ENCODE assay signal across 21 mouse cellular contexts in genomic region chr9:64793794-64794193, GRCm38 (mm10). TPM values are rescaled to one million over a fixed set of nuclear protein-coding genes. Genes with fewer than 3 reads are reported as not detected.
DNase-seq lines count a peak whose midpoint lies in the region; ATAC-seq and TF ChIP-seq lines count a peak whose summit lies in the region.
"Had no signal": no experiment of that assay in that cellular context is flagged by ENCODE, and none has a peak within 500 bp of the region (broad histone marks: within the 10 kb centered on the region; RNA-seq: fewer than 3 reads in every experiment).

No protein-coding gene starts in this region.

- 60% methylated on average over 3 of the region's 3 CpGs for WGBS in liver, embryonic 11.5 days
- WGBS in stomach, embryonic 16.5 days = 66% methylated on average over 3 of the region's 3 CpGs
- 68% methylated on average over 3 of the region's 3 CpGs for WGBS in stomach, postnatal 0 days
- 35% methylated on average over 3 of the region's 3 CpGs for WGBS in liver, embryonic 13.5 days (ENCODE audit: insufficient replicate concordance)

- H3K4me1 ChIP-seq in liver, embryonic 11.5 days (replicated peaks; ENCODE audit: control insufficient read depth, insufficient read depth, low read length) = peaks cover 24% of the 10 kb centered on the region
- H3K4me1 ChIP-seq in stomach, embryonic 16.5 days (ENCODE audit: control insufficient read depth, insufficient read depth, low read length) = no peaks in the 10 kb centered on the region
- H3K4me1 ChIP-seq in stomach, postnatal 0 days (replicated peaks; ENCODE audit: control insufficient read depth, insufficient read depth) = no peaks in the 10 kb centered on the region
- H3K4me1 ChIP-seq in liver, embryonic 13.5 days (replicated peaks) = peaks cover 78% of the 10 kb centered on the region
- H3K4me1 ChIP-seq: hindbrain, embryonic 12.5 days; midbrain, embryonic 10.5 days; neural tube, embryonic 12.5 days; stomach, embryonic 15.5 days had no signal

- no peaks in the 10 kb centered on the region for H3K36me3 ChIP-seq in liver, embryonic 11.5 days (ENCODE audit: control insufficient read depth, insufficient read depth, low read length)
- no peaks in the 10 kb centered on the region for H3K36me3 ChIP-seq in stomach, embryonic 16.5 days (ENCODE audit: control insufficient read depth, insufficient read depth, low read length)
- H3K36me3 ChIP-seq in stomach, postnatal 0 days (ENCODE audit: control insufficient read depth, insufficient read depth, low read length) = no peaks in the 10 kb centered on the region
- H3K36me3 ChIP-seq in liver, embryonic 13.5 days = no peaks in the 10 kb centered on the region
- H3K36me3 ChIP-seq: hindbrain, embryonic 12.5 days; midbrain, embryonic 10.5 days; neural tube, embryonic 12.5 days; stomach, embryonic 15.5 days had no signal

- H3K4me2 ChIP-seq in liver, embryonic 11.5 days = no peak overlapping the region
- no peak overlapping the region for H3K4me2 ChIP-seq in stomach, embryonic 16.5 days (ENCODE audit: low read depth, low read length)
- no peak overlapping the region for H3K4me2 ChIP-seq in stomach, postnatal 0 days (replicated peaks; ENCODE audit: low read depth)
- peak overlapping the region; percentile 36 for H3K4me2 ChIP-seq in liver, embryonic 13.5 days
- H3K4me2 ChIP-seq: hindbrain, embryonic 12.5 days; neural tube, embryonic 12.5 days; stomach, embryonic 15.5 days had no signal

- TF ChIP-seq CTCF in stomach, postnatal 0 days (IDR thresholded peaks at IDR 0.05; ENCODE audit: low read depth) = no peak

- no peak overlapping the region for H3K4me3 ChIP-seq in liver, embryonic 11.5 days (ENCODE audit: low read depth, low read length)
- no peak overlapping the region for H3K4me3 ChIP-seq in stomach, embryonic 16.5 days (replicated peaks; ENCODE audit: low read length)
- H3K4me3 ChIP-seq in stomach, postnatal 0 days (ENCODE audit: low read depth, low read length) = no peak overlapping the region
- no peak overlapping the region for H3K4me3 ChIP-seq in liver, embryonic 13.5 days (replicated peaks)
- H3K4me3 ChIP-seq: hindbrain, embryonic 12.5 days; midbrain, embryonic 10.5 days; neural tube, embryonic 12.5 days; stomach, embryonic 15.5 days had no signal

- no peak for DNase-seq in liver, embryonic 11.5 days (ENCODE audit: low spot score)
- no peak for DNase-seq in liver
- DNase-seq in stomach, postnatal 0 days (ENCODE audit: low spot score) = no peak
- no peak for DNase-seq in liver, embryonic 13.5 days
- DNase-seq in frontal cortex, postnatal 36 days (ENCODE audit: low spot score in 2 of 2) = no peak
- DNase-seq: adrenal gland, adult 2 months; cerebellum, adult 9-10 months; gastrocnemius, postnatal 36 days; heart, postnatal 10 days; kidney, adult 2 months; left cerebral cortex, postnatal 4 days; spleen, adult 18-20 months had no signal

- H3K27ac ChIP-seq in liver, embryonic 11.5 days (ENCODE audit: low read depth, low read length) = peak overlapping the region; percentile 90
- H3K27ac ChIP-seq in stomach, embryonic 16.5 days (ENCODE audit: low read length) = peak overlapping the region; percentile 24; the same call in 1 of the 2 replicates
- no peak overlapping the region for H3K27ac ChIP-seq in stomach, postnatal 0 days (replicated peaks)
- peak overlapping the region; percentile 98 for H3K27ac ChIP-seq in liver, embryonic 13.5 days
- H3K27ac ChIP-seq: hindbrain, embryonic 12.5 days; macrophage; midbrain, embryonic 10.5 days; neural tube, embryonic 12.5 days had no signal

- no peaks in the 10 kb centered on the region for H3K27me3 ChIP-seq in liver, embryonic 11.5 days (replicated peaks; ENCODE audit: control insufficient read depth, insufficient read depth, low read length)
- H3K27me3 ChIP-seq in stomach, embryonic 16.5 days (ENCODE audit: control insufficient read depth, insufficient read depth, low read length) = no peaks in the 10 kb centered on the region
- no peaks in the 10 kb centered on the region for H3K27me3 ChIP-seq in stomach, postnatal 0 days (ENCODE audit: control insufficient read depth, insufficient read depth, low read length)
- H3K27me3 ChIP-seq in liver, embryonic 13.5 days = no peaks in the 10 kb centered on the region
- H3K27me3 ChIP-seq: hindbrain, embryonic 12.5 days; neural tube, embryonic 12.5 days; stomach, embryonic 15.5 days had no signal

- no peak for ATAC-seq in liver, embryonic 11.5 days (replicated peaks; ENCODE audit: low FRiP score)
- no peak for ATAC-seq in stomach, embryonic 16.5 days (ENCODE audit: insufficient read depth, low FRiP score)
- ATAC-seq in stomach, postnatal 0 days (ENCODE audit: low FRiP score, low TSS enrichment) = no peak
- ATAC-seq in liver, embryonic 13.5 days (ENCODE audit: low read depth) = no peak
- no peak for ATAC-seq in activated CD4-positive, CD25-positive, alpha-beta regulatory T cell, adult 4 months
- ATAC-seq: forebrain, embryonic 14.5 days; inflammation-experienced regulatory T-cells, adult 6 months had no signal

- TF ChIP-seq EP300 in stomach, postnatal 0 days (optimal IDR thresholded peaks at IDR 0.05) = no peak

- H3K9ac ChIP-seq in liver, embryonic 11.5 days (ENCODE audit: low read depth, low read length) = peak overlapping the region; percentile 5; the same call in 1 of the 2 replicates
- H3K9ac ChIP-seq in stomach, embryonic 16.5 days (ENCODE audit: low read length) = no peak overlapping the region
- no peak overlapping the region for H3K9ac ChIP-seq in stomach, postnatal 0 days (ENCODE audit: low read length)
- H3K9ac ChIP-seq in liver, embryonic 13.5 days = peak overlapping the region; percentile 62
- H3K9ac ChIP-seq: hindbrain, embryonic 12.5 days; neural tube, embryonic 12.5 days; stomach, embryonic 15.5 days had no signal

- no peaks in the 10 kb centered on the region for H3K9me3 ChIP-seq in liver, embryonic 11.5 days (ENCODE audit: control insufficient read depth, low read length)
- no peaks in the 10 kb centered on the region for H3K9me3 ChIP-seq in stomach, embryonic 16.5 days (replicated peaks; ENCODE audit: control insufficient read depth, low read length)
- H3K9me3 ChIP-seq in stomach, postnatal 0 days (ENCODE audit: control insufficient read depth, low read length) = no peaks in the 10 kb centered on the region
- no peaks in the 10 kb centered on the region for H3K9me3 ChIP-seq in liver, embryonic 13.5 days (replicated peaks)
- H3K9me3 ChIP-seq: hindbrain, embryonic 12.5 days; midbrain, embryonic 10.5 days; neural tube, embryonic 12.5 days; stomach, embryonic 15.5 days had no signal

RNA-seq across cellular contexts. Expression of gene Dennd4a, which starts 17.3 kb away (rescaled TPM):
- polyA plus RNA-seq in liver, embryonic 11.5 days (2014; fragmentation: Nextera tagmentation; extraction: Ambion mirVana) = 19.1 and 22.6 TPM in 2 replicates
- 8.0 and 8.3 TPM in 2 replicates for polyA plus RNA-seq in stomach, embryonic 16.5 days (2015; fragmentation: Nextera tagmentation; extraction: Ambion mirVana)
- 2.9 and 4.0 TPM in 2 replicates for polyA plus RNA-seq in stomach, postnatal 0 days (2015; fragmentation: Nextera tagmentation; extraction: Ambion mirVana)
- polyA plus RNA-seq in liver, embryonic 13.5 days (2015; fragmentation: Nextera tagmentation; extraction: Ambion mirVana) = 24.1 and 27.0 TPM in 2 replicates
- 10 to 100 TPM; 16.9 to 19.3 TPM for polyA plus RNA-seq in activated CD4-positive, CD25-positive, alpha-beta regulatory T cell, adult 4 months (2017; shearing (Covaris generic))

RNA-seq across cellular contexts. Expression of gene Rab11a, which starts 56.2 kb away (rescaled TPM):
- polyA plus RNA-seq in liver, embryonic 11.5 days (2014; fragmentation: Nextera tagmentation; extraction: Ambion mirVana) = 341 TPM in 2 replicates
- 535 and 653 TPM in 2 replicates for polyA plus RNA-seq in stomach, embryonic 16.5 days (2015; fragmentation: Nextera tagmentation; extraction: Ambion mirVana)
- polyA plus RNA-seq in stomach, postnatal 0 days (2015; fragmentation: Nextera tagmentation; extraction: Ambion mirVana) = 1,191 and 1,262 TPM in 2 replicates
- polyA plus RNA-seq in liver, embryonic 13.5 days (2015; fragmentation: Nextera tagmentation; extraction: Ambion mirVana) = 254 and 265 TPM in 2 replicates
- 100 to 1,000 TPM; 204 to 248 TPM for polyA plus RNA-seq in activated CD4-positive, CD25-positive, alpha-beta regulatory T cell, adult 4 months (2017; shearing (Covaris generic))

Comparison
In these comparisons a context has a peak if more than half of its experiments do, and no peak if none do; other contexts are left out.
1. H3K9ac ChIP-seq: peak in liver, embryonic 11.5 days (single experiment) and liver, embryonic 13.5 days (single experiment); none in stomach, embryonic 16.5 days (single experiment) and stomach, postnatal 0 days (single experiment).